Mouse (Mus musculus): ENCODE results near the gene Plekhd1. TPM values are rescaled to one million over a fixed set of nuclear protein-coding genes. Genes with fewer than 3 reads are reported as not detected.

The Plekhd1 gene
- polyA plus RNA-seq, 1 experiment: 7.7 TPM

- DNase-seq (ENCODE audit: low spot score): peak; percentile 59
These were observed 65.6 kb downstream of the Plekhd1 start for GRCm38 (mm10) chr12:80757751-80758558.

- DNase-seq (ENCODE audit: low spot score): peak; percentile 46
These were observed 66.4 kb downstream of the Plekhd1 start for GRCm38 (mm10) chr12:80758559-80759386.

- DNase-seq (ENCODE audit: low spot score): no peak
These were observed 67.0 kb downstream of the Plekhd1 start for GRCm38 (mm10) chr12:80759387-80759712.

- DNase-seq (ENCODE audit: low spot score): no peak
These were observed 67.5 kb downstream of the Plekhd1 start for GRCm38 (mm10) chr12:80759713-80760395.

- peak; percentile 34 for DNase-seq (ENCODE audit: low spot score)
These were observed 68.0 kb downstream of the Plekhd1 start, which contains the start of gene Ccdc177 for GRCm38 (mm10) chr12:80760396-80760801. Gene Ccdc177, minus strand, starts transcription at chr12:80760687.

- no peak for DNase-seq (ENCODE audit: low spot score)
These were observed 70.6 kb downstream of the Plekhd1 start for GRCm38 (mm10) chr12:80762982-80763381.

- DNase-seq (ENCODE audit: low spot score): no peak
These were observed 71.7 kb downstream of the Plekhd1 start for GRCm38 (mm10) chr12:80764116-80764515.

- DNase-seq (ENCODE audit: low spot score): peak; percentile 60
These were observed 77.3 kb downstream of the Plekhd1 start for GRCm38 (mm10) chr12:80769697-80770096.

Other genes starting within 250 kb of the Plekhd1 start
- 25.8 and 27.3 TPM in 2 replicates for gene Exd2, start 229.5 kb upstream of the Plekhd1 start, polyA plus RNA-seq (2012; rRNA removed)
- gene Galnt16, start 174.3 kb upstream of the Plekhd1 start, polyA plus RNA-seq (2012; rRNA removed): 13.2 and 21.2 TPM in 2 replicates
- gene Slc39a9, start 48.7 kb upstream of the Plekhd1 start, polyA plus RNA-seq (2012; rRNA removed): 32.1 and 33.1 TPM in 2 replicates
- gene Erh, start 48.2 kb upstream of the Plekhd1 start, polyA plus RNA-seq (2012; rRNA removed): 112 and 134 TPM in 2 replicates
- gene Ccdc177, start 68.1 kb downstream of the Plekhd1 start, polyA plus RNA-seq (2012; rRNA removed): 0.01 TPM in 2 replicates
- 45.8 and 47.4 TPM in 2 replicates for gene Susd6, start 97.9 kb downstream of the Plekhd1 start, polyA plus RNA-seq (2012; rRNA removed)

Data from urinary bladder, adult 2 months (tissue).